Mouse (Mus musculus) liver, postnatal 0 days (tissue): ENCODE results near the gene Srebf2.

Experiments used
- CTCF ChIP-seq: sonication (generic); IDR thresholded peaks from 2 replicates; pipeline ENCODE4 v1.5.1; 2016; ENCODE audit warnings: antibody characterized with exemption, low read depth
- EP300 ChIP-seq: IDR thresholded peaks from 2 replicates; pipeline ENCODE4 v1.6.1; 2016; ENCODE audit warnings: antibody characterized with exemption, low read depth, mild to moderate bottlenecking

- TF ChIP-seq CTCF = no peak
- TF ChIP-seq EP300 = no peak
These were observed 19.5 kb downstream of the Srebf2 start for GRCm38 (mm10) chr15:82166240-82167100.
